Mouse (Mus musculus): Measurements from ENCODE around the gene S1pr1. TPM values are rescaled to one million over a fixed set of nuclear protein-coding genes. Genes with fewer than 3 reads are reported as not detected.

S1pr1 gene
- polyA plus RNA-seq (2014; fragmentation: Nextera tagmentation; extraction: Ambion mirVana): 14.3 and 15.7 TPM in 2 replicates

GRCm38 (mm10) chr3:115714671-115715651 is at the start of gene S1pr1:
Gene S1pr1 (minus strand): TSS chr3:115715072.
- H3K9me3 ChIP-seq (ENCODE audit: control insufficient read depth, low read length): no peaks in the 10 kb centered on the region
- peak; percentile 88 for DNase-seq (ENCODE audit: low spot score)
- peak within 1 kb of the TSS; percentile 76 for H3K9ac ChIP-seq (ENCODE audit: low read length)
- no peaks in the 10 kb centered on the region for H3K36me3 ChIP-seq (ENCODE audit: control insufficient read depth, insufficient read depth, low read length)
- WGBS: under 1% methylated on average over 51 of the region's 51 CpGs
- H3K4me2 ChIP-seq (ENCODE audit: low read depth): peak within 1 kb of the TSS; percentile 65
- H3K4me3 ChIP-seq (ENCODE audit: low read depth, low read length): peak within 1 kb of the TSS; percentile 50
- H3K27me3 ChIP-seq (ENCODE audit: control insufficient read depth, insufficient read depth, low read length): no peaks in the 10 kb centered on the region
- H3K27ac ChIP-seq (ENCODE audit: low read depth, low read length): peak within 1 kb of the TSS; percentile 64
- peak; percentile 91 for ATAC-seq (ENCODE audit: insufficient read depth, low FRiP score, low TSS enrichment)
- H3K4me1 ChIP-seq (ENCODE audit: control insufficient read depth, insufficient read depth, low read length): no peaks in the 10 kb centered on the region

- H3K4me3 ChIP-seq (ENCODE audit: low read depth, low read length): no peak overlapping the region
- WGBS: 65% methylated on average over 6 of the region's 6 CpGs
- DNase-seq (ENCODE audit: low spot score) (no peak), ATAC-seq (ENCODE audit: insufficient read depth, low FRiP score, low TSS enrichment) (no peak)
- no peaks in the 10 kb centered on the region for H3K27me3 ChIP-seq (ENCODE audit: control insufficient read depth, insufficient read depth, low read length)
- no peaks in the 10 kb centered on the region for H3K9me3 ChIP-seq (ENCODE audit: control insufficient read depth, low read length)
- H3K27ac ChIP-seq (ENCODE audit: low read depth, low read length): no peak overlapping the region
- H3K4me1 ChIP-seq (ENCODE audit: control insufficient read depth, insufficient read depth, low read length): no peaks in the 10 kb centered on the region; the same call in 1 of the 2 replicates
- no peak overlapping the region for H3K4me2 ChIP-seq (ENCODE audit: low read depth)
- H3K9ac ChIP-seq (ENCODE audit: low read length): no peak overlapping the region
- no peaks in the 10 kb centered on the region for H3K36me3 ChIP-seq (ENCODE audit: control insufficient read depth, insufficient read depth, low read length)
Observed at GRCm38 (mm10) chr3:115763292-115763691, 48.4 kb upstream of the S1pr1 start.

GRCm38 (mm10) chr3:115762841-115763240 is 48.0 kb upstream of the S1pr1 start:
- no peaks in the 10 kb centered on the region for H3K27me3 ChIP-seq (ENCODE audit: control insufficient read depth, insufficient read depth, low read length)
- DNase-seq (ENCODE audit: low spot score) (no peak), ATAC-seq (ENCODE audit: insufficient read depth, low FRiP score, low TSS enrichment) (no peak)
- 87% methylated on average over 7 of the region's 7 CpGs for WGBS
- H3K4me3 ChIP-seq (ENCODE audit: low read depth, low read length): no peak overlapping the region
- H3K9ac ChIP-seq (ENCODE audit: low read length): no peak overlapping the region
- H3K36me3 ChIP-seq (ENCODE audit: control insufficient read depth, insufficient read depth, low read length): no peaks in the 10 kb centered on the region
- no peak overlapping the region for H3K27ac ChIP-seq (ENCODE audit: low read depth, low read length)
- H3K9me3 ChIP-seq (ENCODE audit: control insufficient read depth, low read length): no peaks in the 10 kb centered on the region
- H3K4me2 ChIP-seq (ENCODE audit: low read depth): no peak overlapping the region
- no peaks in the 10 kb centered on the region; the same call in 1 of the 2 replicates for H3K4me1 ChIP-seq (ENCODE audit: control insufficient read depth, insufficient read depth, low read length)

DNA sequence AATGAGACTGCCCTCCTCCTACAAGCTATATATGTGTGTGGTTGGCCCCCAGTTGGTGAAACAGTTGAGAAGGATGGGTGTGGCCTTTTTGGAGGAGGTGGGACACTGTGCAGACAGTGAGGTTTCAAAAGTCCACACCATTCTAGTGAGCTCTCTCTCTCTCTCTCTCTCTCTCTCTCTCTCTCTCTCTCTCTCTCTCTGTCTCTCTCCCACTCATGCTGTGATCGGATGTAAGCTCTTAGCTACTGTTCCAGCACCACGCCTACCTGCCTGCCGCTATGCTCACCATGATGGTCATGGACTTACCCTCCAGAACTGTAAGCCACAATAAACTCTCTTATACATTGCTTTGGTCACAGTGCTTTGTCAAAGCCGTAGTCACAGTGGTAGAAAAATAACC is 44.8 kb upstream of the S1pr1 start:
- no peak overlapping the region for H3K4me2 ChIP-seq (ENCODE audit: low read depth)
- no peaks in the 10 kb centered on the region; the same call in 1 of the 2 replicates for H3K4me1 ChIP-seq (ENCODE audit: control insufficient read depth, insufficient read depth, low read length)
- H3K9me3 ChIP-seq (ENCODE audit: control insufficient read depth, low read length): no peaks in the 10 kb centered on the region
- no peak overlapping the region for H3K9ac ChIP-seq (ENCODE audit: low read length)
- no peaks in the 10 kb centered on the region for H3K36me3 ChIP-seq (ENCODE audit: control insufficient read depth, insufficient read depth, low read length)
- no peak overlapping the region for H3K4me3 ChIP-seq (ENCODE audit: low read depth, low read length)
- no peaks in the 10 kb centered on the region for H3K27me3 ChIP-seq (ENCODE audit: control insufficient read depth, insufficient read depth, low read length)
- DNase-seq (ENCODE audit: low spot score) (no peak), ATAC-seq (ENCODE audit: insufficient read depth, low FRiP score, low TSS enrichment) (no peak)
- WGBS: 92% methylated on average over 4 of the region's 4 CpGs
- H3K27ac ChIP-seq (ENCODE audit: low read depth, low read length): no peak overlapping the region

- no peaks in the 10 kb centered on the region; the same call in 1 of the 2 replicates for H3K4me1 ChIP-seq (ENCODE audit: control insufficient read depth, insufficient read depth, low read length)
- WGBS: 13% methylated on average over 9 of the region's 9 CpGs
- DNase-seq (ENCODE audit: low spot score) (no peak), ATAC-seq (ENCODE audit: insufficient read depth, low FRiP score, low TSS enrichment) (no peak)
- no peak overlapping the region for H3K9ac ChIP-seq (ENCODE audit: low read length)
- H3K36me3 ChIP-seq (ENCODE audit: control insufficient read depth, insufficient read depth, low read length): no peaks in the 10 kb centered on the region
- H3K27ac ChIP-seq (ENCODE audit: low read depth, low read length): no peak overlapping the region
- H3K27me3 ChIP-seq (ENCODE audit: control insufficient read depth, insufficient read depth, low read length): no peaks in the 10 kb centered on the region
- H3K4me2 ChIP-seq (ENCODE audit: low read depth): no peak overlapping the region
- H3K4me3 ChIP-seq (ENCODE audit: low read depth, low read length): no peak overlapping the region
- H3K9me3 ChIP-seq (ENCODE audit: control insufficient read depth, low read length): no peaks in the 10 kb centered on the region
Observed at GRCm38 (mm10) chr3:115758455-115758912, 43.6 kb upstream of the S1pr1 start.

DNA sequence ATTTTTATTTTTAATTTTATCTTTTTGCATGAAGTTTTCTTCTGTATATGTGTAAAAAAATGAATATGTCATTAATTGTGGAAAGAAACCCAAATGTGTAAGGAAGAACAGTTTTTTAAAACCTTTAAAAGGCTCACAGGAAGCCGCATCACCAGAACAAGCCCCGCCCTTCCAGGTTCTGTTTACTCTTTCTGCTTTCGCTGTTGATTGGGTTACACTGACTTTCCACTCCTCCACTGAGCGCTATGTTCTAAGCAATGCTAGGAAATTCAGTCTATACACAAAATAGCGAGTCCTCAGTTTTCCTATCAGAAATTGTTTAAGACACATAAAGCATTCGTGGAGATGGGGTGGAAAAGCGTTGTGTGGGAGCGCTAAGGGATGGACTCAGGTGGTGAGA is 39.6 kb upstream of the S1pr1 start:
- Histone ChIP-seq H3K4me3 (ENCODE audit: low read depth, low read length) (no peak overlapping the region), H3K27me3 (ENCODE audit: control insufficient read depth, insufficient read depth, low read length) (no peaks in the 10 kb centered on the region), H3K9me3 (ENCODE audit: control insufficient read depth, low read length) (no peaks in the 10 kb centered on the region), H3K36me3 (ENCODE audit: control insufficient read depth, insufficient read depth, low read length) (no peaks in the 10 kb centered on the region), H3K9ac (ENCODE audit: low read length) (no peak overlapping the region), H3K4me2 (ENCODE audit: low read depth) (no peak overlapping the region), H3K4me1 (ENCODE audit: control insufficient read depth, insufficient read depth, low read length) (no peaks in the 10 kb centered on the region; the same call in 1 of the 2 replicates), H3K27ac (ENCODE audit: low read depth, low read length) (no peak overlapping the region)
- DNase-seq (ENCODE audit: low spot score) (no peak), ATAC-seq (ENCODE audit: insufficient read depth, low FRiP score, low TSS enrichment) (no peak)
- 57% methylated on average over 8 of the region's 8 CpGs for WGBS

- DNase-seq (ENCODE audit: low spot score): no peak
- Histone ChIP-seq H3K9me3 (ENCODE audit: control insufficient read depth, low read length) (no peaks in the 10 kb centered on the region), H3K36me3 (ENCODE audit: control insufficient read depth, insufficient read depth, low read length) (no peaks in the 10 kb centered on the region), H3K4me2 (ENCODE audit: low read depth) (no peak overlapping the region), H3K4me3 (ENCODE audit: low read depth, low read length) (no peak overlapping the region), H3K9ac (ENCODE audit: low read length) (no peak overlapping the region), H3K27ac (ENCODE audit: low read depth, low read length) (no peak overlapping the region), H3K27me3 (ENCODE audit: control insufficient read depth, insufficient read depth, low read length) (no peaks in the 10 kb centered on the region), H3K4me1 (ENCODE audit: control insufficient read depth, insufficient read depth, low read length) (no peaks in the 10 kb centered on the region)
- WGBS: 90% methylated on average over 3 of the region's 3 CpGs
- no peak for ATAC-seq (ENCODE audit: insufficient read depth, low FRiP score, low TSS enrichment)
Observed at GRCm38 (mm10) chr3:115750369-115750768, 35.5 kb upstream of the S1pr1 start.

DNA sequence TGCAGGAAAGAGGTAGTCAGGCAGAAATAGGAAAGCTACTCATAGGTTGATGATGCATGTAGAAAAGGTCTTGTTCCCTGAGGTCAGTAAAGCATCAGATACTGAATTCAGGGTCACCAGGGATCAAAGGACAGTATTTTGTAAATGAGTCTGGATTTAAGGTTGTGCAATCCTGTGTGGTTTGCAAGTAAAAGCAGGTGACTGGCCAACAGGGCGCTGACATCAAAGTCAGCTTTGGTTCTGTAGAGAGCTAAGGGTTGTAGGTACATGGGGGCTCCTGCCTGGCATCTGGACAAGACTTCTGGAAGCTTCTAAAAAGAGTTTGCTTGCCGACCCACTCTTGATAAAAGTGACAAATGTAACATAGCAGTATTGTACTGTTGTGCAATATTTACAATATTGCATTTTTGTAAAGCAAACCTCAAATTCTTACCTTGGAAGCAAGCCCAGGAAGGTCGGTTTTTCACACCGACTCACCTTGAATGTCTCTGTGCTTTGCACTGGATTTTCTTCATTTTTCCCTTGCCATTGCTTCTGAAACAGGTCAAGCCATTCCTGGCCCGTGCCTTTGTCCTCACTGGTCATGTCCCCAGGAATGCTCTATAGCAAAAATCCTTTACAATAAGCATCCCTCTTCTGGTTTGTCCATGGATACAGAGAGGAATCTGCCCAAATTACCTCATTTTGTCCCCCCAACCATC is 33.6 kb upstream of the S1pr1 start:
- ATAC-seq (ENCODE audit: insufficient read depth, low FRiP score, low TSS enrichment) (no peak), DNase-seq (ENCODE audit: low spot score) (no peak)
- no peak overlapping the region for H3K9ac ChIP-seq (ENCODE audit: low read length)
- WGBS: 87% methylated on average over 5 of the region's 5 CpGs
- no peaks in the 10 kb centered on the region for H3K9me3 ChIP-seq (ENCODE audit: control insufficient read depth, low read length)
- no peak overlapping the region for H3K4me2 ChIP-seq (ENCODE audit: low read depth)
- H3K27me3 ChIP-seq (ENCODE audit: control insufficient read depth, insufficient read depth, low read length): no peaks in the 10 kb centered on the region
- H3K27ac ChIP-seq (ENCODE audit: low read depth, low read length): no peak overlapping the region
- H3K4me1 ChIP-seq (ENCODE audit: control insufficient read depth, insufficient read depth, low read length): no peaks in the 10 kb centered on the region
- no peaks in the 10 kb centered on the region for H3K36me3 ChIP-seq (ENCODE audit: control insufficient read depth, insufficient read depth, low read length)
- no peak overlapping the region for H3K4me3 ChIP-seq (ENCODE audit: low read depth, low read length)

All from neural tube, embryonic 11.5 days (tissue).